Mouse (Mus musculus): ENCODE results near the gene Ints3. TPM values are rescaled to one million over a fixed set of nuclear protein-coding genes. Genes with fewer than 3 reads are reported as not detected.

Ints3 gene
- total RNA-seq, 2 experiments from 2014 or later, result 13.6 to 16.1 TPM

GRCm38 (mm10) chr3:90445417-90446200, 12.2 kb upstream of the Ints3 start:
- DNase-seq (ENCODE audit: low spot score), result no peak

DNA sequence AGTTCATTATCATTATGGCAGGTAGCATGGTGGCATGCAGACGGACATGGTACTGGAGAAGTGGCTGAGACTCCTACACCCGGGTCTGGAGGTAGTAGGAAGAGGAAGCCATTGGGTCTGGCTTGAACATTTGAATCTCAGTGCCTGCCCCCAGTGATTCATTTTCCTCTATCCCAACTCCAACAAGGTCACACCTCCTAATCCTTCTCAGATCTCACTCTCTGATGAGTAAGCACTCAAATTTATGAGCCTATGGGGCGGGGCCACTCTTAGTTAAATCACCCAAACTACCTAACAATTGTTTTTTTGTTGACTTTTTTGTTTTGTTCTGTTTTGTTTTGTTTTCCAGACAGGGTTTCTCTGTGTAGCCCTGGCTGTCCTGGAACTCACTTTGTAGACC, 10.6 kb upstream of the Ints3 start:
- DNase-seq (ENCODE audit: low spot score), result no peak

DNA sequence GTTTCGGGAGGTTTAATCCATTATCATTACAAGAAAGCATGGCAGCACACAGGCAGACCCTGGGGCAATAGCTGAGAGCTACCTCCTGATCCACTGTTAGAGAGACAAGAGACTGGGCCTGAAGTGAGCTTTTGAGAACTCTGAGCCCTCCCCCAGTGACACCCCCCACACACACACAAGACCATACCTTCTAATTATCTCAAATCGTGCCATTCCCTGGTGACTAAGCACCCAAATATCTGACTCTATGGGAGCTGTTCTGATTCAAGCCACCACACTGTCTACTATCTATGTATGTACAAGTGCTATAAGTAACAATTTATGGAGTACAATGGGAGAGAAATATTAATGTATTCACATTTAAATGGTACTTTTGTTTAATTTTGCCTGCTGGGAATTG, 7.3 kb upstream of the Ints3 start:
- DNase-seq (ENCODE audit: low spot score), result no peak

- no peak for DNase-seq (ENCODE audit: low spot score)
These were observed 3.7 kb upstream of the Ints3 start for GRCm38 (mm10) chr3:90437131-90437530.

GRCm38 (mm10) chr3:90434073-90434730, 780 bp upstream of the Ints3 start:
- no peak for DNase-seq (ENCODE audit: low spot score)

DNA sequence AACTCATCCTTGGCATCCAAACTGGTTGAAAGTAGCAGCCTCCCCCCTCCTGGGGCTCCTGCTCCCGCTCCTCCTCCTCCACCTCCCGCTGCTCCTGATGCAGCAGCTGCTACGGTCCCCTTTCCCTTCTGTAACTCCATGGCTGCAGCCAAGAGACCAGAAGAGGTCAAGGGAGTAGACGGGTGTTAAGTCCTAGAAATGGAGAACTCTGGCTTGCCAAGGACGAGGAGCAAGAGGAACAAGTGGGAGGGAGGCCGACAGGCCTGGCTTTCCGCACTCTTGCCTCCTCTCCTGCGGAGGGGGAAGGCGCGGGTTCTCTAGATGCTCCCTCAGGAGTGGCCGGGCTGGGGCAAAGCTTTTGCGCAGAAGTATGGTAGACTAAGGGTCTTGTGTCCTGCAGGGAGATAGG, 607 bp downstream of the Ints3 start:
- DNase-seq (ENCODE audit: low spot score), result no peak

DNA sequence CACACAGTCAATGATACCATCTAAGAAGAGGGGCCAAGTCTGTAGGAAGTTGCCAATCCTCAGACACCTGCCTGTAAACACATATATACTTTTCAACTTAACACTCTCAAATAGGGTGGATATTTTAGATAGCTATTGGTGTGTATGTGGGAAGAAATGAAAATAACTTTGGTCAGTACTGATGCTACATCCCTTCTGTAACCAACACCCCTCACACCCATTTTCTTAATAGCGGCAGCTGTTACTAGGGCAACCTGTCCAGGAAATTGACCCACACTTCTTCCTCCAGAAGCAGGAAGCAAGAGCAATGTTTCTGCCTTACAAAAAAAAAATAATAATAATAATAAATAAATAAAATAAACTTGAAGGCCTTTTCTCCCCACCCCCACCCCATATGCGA, 1.1 kb downstream of the Ints3 start:
- DNase-seq (ENCODE audit: low spot score), result no peak

DNA sequence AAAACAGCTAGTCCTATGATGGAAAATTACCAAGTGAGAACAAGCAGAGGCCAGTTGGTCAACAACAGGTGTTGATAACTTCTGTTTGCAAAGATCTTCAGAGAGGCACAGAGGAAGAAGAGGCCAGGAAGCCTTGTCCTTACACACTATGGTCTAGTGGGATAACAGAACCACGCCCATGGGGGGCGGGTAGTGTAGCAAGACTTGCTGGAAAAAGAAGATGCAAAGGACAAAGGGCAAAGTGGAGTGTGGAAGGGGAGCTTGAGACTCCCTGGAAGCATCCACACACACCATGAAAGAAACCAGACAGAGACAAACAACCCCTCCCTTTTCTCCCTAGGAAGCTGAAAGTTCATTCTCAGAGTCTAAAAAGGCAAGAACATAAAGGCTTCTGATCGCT, 3.8 kb downstream of the Ints3 start:
- no peak for DNase-seq (ENCODE audit: low spot score)

DNA sequence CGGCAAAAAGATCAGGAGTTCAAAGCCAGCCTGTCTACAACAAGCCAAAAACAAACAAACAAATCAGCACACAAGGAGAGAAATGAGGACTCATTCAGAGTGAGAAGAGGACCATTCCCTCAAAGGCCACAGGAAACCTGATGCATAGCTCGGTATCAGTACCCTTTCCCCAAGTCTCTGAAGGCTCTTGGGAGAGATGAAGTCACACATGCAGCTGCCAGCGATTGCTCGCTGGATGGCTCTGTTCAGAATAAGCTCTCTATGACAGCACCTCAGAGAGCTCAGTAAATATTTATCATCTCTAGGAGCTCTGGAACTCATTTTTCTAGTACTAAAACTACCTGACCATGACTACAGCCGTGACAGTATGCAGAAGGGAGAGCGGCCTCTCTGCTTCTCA, 5.2 kb downstream of the Ints3 start:
- DNase-seq (ENCODE audit: low spot score), result peak; percentile 46

DNA sequence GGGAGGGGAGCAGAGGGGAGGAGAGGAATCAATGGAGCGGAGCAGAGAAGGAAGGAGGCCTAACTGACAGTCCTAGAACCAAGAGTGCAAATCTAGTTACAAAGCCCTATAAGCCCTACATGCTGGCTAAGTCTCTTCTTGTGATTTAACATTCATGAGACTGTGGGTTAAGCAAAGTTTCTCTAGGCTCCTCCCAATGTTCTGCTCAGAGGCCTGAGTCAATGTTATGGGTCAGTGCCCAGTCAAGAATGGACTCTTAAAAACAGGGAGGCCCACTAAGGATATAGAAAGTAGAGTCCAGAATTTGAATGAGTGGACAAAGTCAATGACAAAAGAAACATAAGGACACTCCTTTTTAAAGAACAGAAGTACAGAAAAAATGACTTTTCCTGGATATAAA, 5.8 kb downstream of the Ints3 start:
- no peak for DNase-seq (ENCODE audit: low spot score)

DNA sequence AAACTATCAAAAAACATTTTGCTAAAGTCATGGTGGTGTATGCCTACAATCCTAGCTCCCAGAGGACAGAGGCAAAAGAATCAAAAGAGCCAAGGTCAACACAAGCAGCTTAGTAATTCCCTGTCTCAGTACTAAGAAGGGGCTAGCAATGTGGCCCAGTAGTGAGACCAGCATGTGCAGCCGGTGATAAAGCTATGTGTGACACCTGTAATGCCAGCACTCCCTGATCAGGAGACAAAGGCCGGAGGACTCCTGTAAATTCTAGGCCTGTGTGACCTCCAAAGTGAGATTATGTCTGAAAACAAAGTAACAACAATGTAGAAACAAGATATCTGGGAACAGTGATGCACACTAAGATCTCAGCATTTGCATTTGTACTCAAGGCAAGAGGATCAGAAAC, 7.9 kb downstream of the Ints3 start:
- DNase-seq (ENCODE audit: low spot score), result no peak

GRCm38 (mm10) chr3:90423549-90423948, 9.9 kb downstream of the Ints3 start:
- no peak for DNase-seq (ENCODE audit: low spot score)

GRCm38 (mm10) chr3:90420696-90421095, 12.7 kb downstream of the Ints3 start:
- DNase-seq (ENCODE audit: low spot score), result no peak

- no peak for DNase-seq (ENCODE audit: low spot score)
These were observed 20.4 kb downstream of the Ints3 start for GRCm38 (mm10) chr3:90413011-90413396.

- DNase-seq (ENCODE audit: low spot score), result peak; percentile 75
These were observed 21.0 kb downstream of the Ints3 start for GRCm38 (mm10) chr3:90412312-90413010.

GRCm38 (mm10) chr3:90408721-90409120, 24.7 kb downstream of the Ints3 start:
- DNase-seq (ENCODE audit: low spot score), result no peak

DNA sequence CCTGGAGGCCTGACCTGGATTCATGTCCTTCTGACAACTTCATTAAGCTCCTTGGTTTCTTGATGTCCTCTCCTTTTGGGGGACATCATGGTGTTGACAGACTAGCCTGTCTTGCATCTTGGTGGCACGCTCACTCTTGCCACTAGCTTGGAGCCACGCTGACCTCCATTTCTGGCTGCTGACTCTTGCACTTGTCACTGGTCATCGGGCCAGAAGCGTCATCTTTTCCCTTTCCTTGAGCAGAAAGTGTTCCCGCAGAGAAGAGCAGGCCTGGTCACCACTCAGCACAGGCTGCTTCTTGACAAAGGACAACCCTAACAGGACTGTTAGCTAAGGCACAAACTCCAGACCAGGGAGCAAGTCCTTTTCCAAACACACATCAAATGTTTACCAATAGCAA, 27.0 kb downstream of the Ints3 start:
- DNase-seq (ENCODE audit: low spot score), result no peak

- DNase-seq (ENCODE audit: low spot score), result no peak
These were observed 28.8 kb downstream of the Ints3 start for GRCm38 (mm10) chr3:90404609-90405008.

DNA sequence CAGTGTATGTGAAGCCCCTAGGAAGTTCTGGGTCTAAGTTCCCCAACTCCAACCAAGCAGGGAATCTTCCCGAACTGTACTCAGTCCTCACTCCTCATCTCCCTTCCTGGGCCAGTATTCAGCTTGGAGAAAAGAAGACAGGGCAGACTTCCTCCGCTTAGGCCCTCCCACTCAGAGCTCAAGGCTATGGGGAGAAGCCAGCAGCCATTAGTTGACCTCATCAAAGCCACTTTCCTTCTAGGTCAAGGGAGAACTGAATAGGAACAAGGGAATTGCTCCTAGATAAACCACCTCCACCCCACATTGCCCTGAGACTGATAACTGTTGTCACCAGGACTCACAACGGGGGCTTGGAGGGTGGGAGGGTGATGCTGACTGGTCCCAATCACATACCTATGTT, 29.3 kb downstream of the Ints3 start:
- no peak for DNase-seq (ENCODE audit: low spot score)

GRCm38 (mm10) chr3:90400993-90401392, 32.4 kb downstream of the Ints3 start:
- DNase-seq (ENCODE audit: low spot score), result no peak

GRCm38 (mm10) chr3:90395629-90396028, 37.8 kb downstream of the Ints3 start:
- DNase-seq (ENCODE audit: low spot score), result no peak

DNA sequence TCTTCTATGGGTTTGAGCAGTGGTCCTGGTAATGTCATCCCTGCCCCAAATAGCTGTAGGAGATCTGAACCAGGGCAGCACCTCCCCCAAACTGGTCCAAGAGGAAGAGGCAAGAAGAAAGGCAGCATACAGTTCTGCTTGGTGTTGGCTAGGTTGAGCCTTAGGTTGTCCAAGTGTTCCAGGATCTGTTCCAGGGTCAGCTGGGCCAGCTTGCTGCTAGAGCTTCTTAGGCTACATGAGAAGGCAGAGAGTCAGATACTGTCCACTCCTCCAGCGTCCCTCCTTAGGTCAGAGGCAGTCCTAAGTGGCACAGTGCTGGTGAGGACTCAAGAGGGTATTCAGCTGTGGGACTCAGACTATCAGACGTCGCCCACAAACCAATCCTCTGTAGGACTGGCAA, 40.8 kb downstream of the Ints3 start:
- DNase-seq (ENCODE audit: low spot score), result peak; percentile 79

DNA sequence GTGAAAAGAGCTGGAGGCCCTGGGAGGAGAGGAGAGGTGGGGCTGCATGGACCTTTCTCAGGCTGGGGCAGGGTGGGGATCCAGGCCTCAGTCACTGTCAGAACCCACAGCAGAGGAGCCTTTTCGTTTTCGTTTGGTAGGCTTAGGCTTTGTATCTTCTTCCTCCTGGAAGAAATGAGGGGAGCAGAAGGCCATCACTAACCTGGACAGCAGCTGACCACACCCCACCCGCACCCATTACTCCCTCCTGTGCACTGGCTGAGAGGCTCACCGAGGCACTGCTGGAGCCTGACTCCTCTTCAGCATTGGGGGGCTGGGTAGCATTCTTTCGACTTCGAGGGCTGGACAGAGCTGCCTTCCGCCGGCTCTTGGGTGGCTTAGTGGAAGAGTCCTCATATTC, 41.5 kb downstream of the Ints3 start:
- DNase-seq (ENCODE audit: low spot score), result no peak
